Mouse (Mus musculus) hindbrain, embryonic 15.5 days (tissue): ENCODE measurements around the gene Llgl2. TPM values are rescaled to one million over a fixed set of nuclear protein-coding genes. Genes with fewer than 3 reads are reported as not detected.

Experiments
- ATAC-seq: fragments of 200-750 bp; cut with Nextera tagmentation; 2 replicates; pipeline ENCODE4 v1.8.0; 2017; ENCODE audit warnings: low read depth, moderate number of reproducible peaks, moderate TSS enrichment; ENCODE audit not compliant: low FRiP score
- H3K27ac ChIP-seq: fragments of 300-500 bp; sonication (generic); replicated peaks from 2 replicates; pipeline ENCODE4 v1.5.1; 2015; ENCODE audit warnings: mild to moderate bottlenecking, inconsistent platforms
- H3K27me3 ChIP-seq: fragments of 300-500 bp; sonication (generic); 2 replicates; pipeline ENCODE4 v1.6.1; 2015; ENCODE audit warnings: control low read depth, inconsistent platforms
- H3K36me3 ChIP-seq: fragments of 300-500 bp; sonication (generic); 2 replicates; pipeline ENCODE4 v1.6.1; 2015; ENCODE audit warnings: control low read depth, inconsistent platforms
- H3K4me1 ChIP-seq: fragments of 300-500 bp; sonication (generic); replicated peaks from 2 replicates; pipeline ENCODE4 v1.6.1; 2015; ENCODE audit warnings: control low read depth, inconsistent platforms
- H3K4me2 ChIP-seq: fragments of 300-500 bp; sonication (generic); 2 replicates; pipeline ENCODE4 v1.6.1; 2015; ENCODE audit warnings: moderate library complexity, mild to moderate bottlenecking, inconsistent platforms
- H3K4me3 ChIP-seq: fragments of 300-500 bp; sonication (generic); 2 replicates; pipeline ENCODE4 v1.5.1; 2015; ENCODE audit warnings: mild to moderate bottlenecking, inconsistent platforms
- H3K9ac ChIP-seq: fragments of 300-500 bp; sonication (generic); 2 replicates; pipeline ENCODE4 v1.6.1; 2015; ENCODE audit warnings: inconsistent platforms
- H3K9me3 ChIP-seq: fragments of 300-500 bp; sonication (generic); 2 replicates; pipeline ENCODE4 v1.6.1; 2016; ENCODE audit warnings: control low read depth, inconsistent platforms
- WGBS: fragments of 180-500 bp; shearing (Covaris S2); methylation state at CpG from one replicate; pipeline ENCODE4 v1.1.7; 2015; 5-methylcytosine and 5-hydroxymethylcytosine counted together
- polyA plus RNA-seq: library from polyadenylated mRNA; unstranded; fragments of >200 nt; fragmentation: Nextera tagmentation; extraction: Ambion mirVana; gene quantifications from 2 replicates; pipeline ENCODE4 v1.2.1, GENCODE M21; 2015

The Llgl2 gene
- polyA plus RNA-seq, 1 experiment from 2014 or later: 1.3 TPM

DNA sequence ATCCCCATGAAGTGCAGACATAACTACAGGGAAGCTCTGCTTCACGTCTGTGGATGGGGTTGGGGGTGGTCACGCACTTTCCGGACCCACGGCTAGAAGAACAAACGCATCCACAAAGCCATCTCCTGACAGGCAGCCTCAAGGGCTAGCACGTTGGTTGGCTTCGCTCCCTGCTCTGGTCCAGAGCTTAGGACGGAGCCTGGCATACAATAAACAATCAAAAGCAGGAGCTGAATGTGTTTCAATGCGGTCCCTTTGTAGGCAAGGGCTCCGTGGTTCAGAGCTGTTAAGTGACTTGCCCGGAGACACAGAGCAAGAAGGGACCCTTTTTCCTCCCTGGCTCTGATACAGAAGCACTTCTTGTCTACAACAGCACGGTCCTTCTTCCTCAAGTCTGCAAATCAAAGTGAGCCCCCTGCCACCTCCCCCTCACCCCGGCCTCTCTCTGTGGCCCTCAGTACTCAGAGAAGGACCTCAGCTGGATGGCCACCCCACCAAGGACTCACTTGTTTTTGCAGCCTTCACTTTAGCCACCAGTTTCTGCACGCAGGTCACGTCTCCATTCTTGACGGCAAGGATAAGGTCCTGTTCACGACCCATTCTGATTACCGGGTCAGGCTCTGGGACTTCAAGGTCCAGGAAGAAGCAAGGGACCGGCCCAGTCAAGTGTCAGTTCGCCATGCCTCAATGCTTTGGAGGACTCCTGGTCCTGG lies 12.3 kb upstream of the Llgl2 start:
- no peaks in the 10 kb centered on the region for H3K9me3 ChIP-seq
- WGBS: 75% methylated on average over 20 of the region's 20 CpGs
- no peaks in the 10 kb centered on the region for H3K27me3 ChIP-seq
- peaks cover 80% of the 10 kb centered on the region for H3K4me1 ChIP-seq
- H3K27ac ChIP-seq: peak overlapping the region; percentile 61
- peak overlapping the region; percentile 4; the same call in 1 of the 2 replicates for H3K9ac ChIP-seq
- peak overlapping the region; percentile 59 for H3K4me3 ChIP-seq
- H3K36me3 ChIP-seq: no peaks in the 10 kb centered on the region
- no peak for ATAC-seq
- H3K4me2 ChIP-seq: peak overlapping the region; percentile 85

DNA sequence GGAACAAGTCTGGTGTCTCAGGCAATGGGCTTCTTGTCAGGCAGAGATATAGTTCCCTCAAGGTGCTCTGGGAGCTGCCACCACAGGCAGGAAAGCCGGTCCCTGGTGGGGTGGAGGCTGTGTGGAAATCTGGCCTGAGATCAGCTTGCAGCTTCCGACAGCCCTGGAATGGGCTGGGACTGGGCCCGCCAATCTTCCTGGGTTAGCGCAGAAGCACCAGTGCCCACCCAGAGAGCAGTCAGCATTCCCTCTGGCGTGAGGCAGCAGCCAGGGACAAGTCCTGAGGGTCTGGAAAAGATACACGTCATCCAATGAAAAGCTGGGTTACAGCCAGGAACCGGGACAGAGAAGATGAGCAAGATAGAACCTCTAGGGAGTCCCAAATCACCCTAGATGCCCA lies 11.8 kb upstream of the Llgl2 start:
- Histone ChIP-seq H3K9me3 (no peaks in the 10 kb centered on the region), H3K4me2 (peak overlapping the region; percentile 85), H3K27me3 (no peaks in the 10 kb centered on the region), H3K27ac (peak overlapping the region; percentile 61), H3K36me3 (peaks cover 3% of the 10 kb centered on the region; the same call in 1 of the 2 replicates), H3K9ac (peak overlapping the region; percentile 4; the same call in 1 of the 2 replicates), H3K4me3 (peak overlapping the region; percentile 59), H3K4me1 (peaks cover 81% of the 10 kb centered on the region)
- WGBS: 33% methylated on average over 7 of the region's 7 CpGs
- ATAC-seq: no peak

DNA sequence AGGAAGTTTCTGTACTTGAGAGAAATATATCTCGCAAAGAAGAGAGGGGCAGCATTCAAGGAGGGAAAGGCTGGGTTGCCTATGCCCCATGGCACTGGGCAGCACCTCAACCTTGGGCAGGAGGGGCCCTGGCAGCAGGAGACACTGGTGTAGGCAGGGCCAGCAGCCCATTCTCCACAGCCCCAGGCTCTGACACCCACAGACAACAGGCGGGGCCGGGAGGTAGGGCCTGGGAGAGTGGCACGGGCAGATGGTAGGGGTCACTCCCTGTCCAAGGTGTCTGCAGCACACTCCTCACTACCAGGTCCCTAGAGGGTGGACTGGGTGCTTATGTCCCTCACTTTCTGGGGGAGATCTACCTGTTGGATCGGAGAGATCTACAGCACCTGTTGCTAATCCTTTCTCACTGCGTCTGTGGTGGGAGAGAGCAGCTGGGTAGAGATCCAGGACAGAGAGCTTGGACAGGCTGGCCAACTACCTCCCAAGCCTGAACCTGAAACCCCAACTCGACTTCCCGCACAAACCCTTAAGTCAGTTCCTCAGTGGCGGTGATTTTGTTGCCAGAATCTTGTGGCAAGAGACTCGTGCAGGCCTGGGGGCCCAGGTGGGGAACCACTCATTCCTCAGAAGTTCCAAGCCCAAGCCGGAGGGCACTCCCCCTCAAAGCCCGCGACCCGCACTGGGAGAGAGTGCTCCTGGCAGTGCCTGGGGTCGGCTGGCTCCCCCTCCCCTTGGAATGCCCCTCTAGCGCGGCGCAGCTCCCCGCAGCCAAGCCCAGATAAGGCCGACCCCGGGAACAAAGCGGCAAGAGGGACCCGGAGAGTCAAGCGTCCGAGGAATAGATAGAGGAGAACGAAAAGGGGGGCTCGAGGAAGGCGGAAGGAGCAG lies 11.1 kb upstream of the Llgl2 start:
- WGBS: 2% methylated on average over 27 of the region's 28 CpGs
- peak overlapping the region; percentile 85 for H3K4me2 ChIP-seq
- peak; percentile 4 for ATAC-seq
- H3K27me3 ChIP-seq: no peaks in the 10 kb centered on the region
- H3K4me3 ChIP-seq: peak overlapping the region; percentile 59
- H3K36me3 ChIP-seq: peaks cover 4% of the 10 kb centered on the region; the same call in 1 of the 2 replicates
- peak overlapping the region; percentile 54 for H3K9ac ChIP-seq
- H3K9me3 ChIP-seq: no peaks in the 10 kb centered on the region
- peaks cover 75% of the 10 kb centered on the region for H3K4me1 ChIP-seq
- peak overlapping the region; percentile 61 for H3K27ac ChIP-seq

DNA sequence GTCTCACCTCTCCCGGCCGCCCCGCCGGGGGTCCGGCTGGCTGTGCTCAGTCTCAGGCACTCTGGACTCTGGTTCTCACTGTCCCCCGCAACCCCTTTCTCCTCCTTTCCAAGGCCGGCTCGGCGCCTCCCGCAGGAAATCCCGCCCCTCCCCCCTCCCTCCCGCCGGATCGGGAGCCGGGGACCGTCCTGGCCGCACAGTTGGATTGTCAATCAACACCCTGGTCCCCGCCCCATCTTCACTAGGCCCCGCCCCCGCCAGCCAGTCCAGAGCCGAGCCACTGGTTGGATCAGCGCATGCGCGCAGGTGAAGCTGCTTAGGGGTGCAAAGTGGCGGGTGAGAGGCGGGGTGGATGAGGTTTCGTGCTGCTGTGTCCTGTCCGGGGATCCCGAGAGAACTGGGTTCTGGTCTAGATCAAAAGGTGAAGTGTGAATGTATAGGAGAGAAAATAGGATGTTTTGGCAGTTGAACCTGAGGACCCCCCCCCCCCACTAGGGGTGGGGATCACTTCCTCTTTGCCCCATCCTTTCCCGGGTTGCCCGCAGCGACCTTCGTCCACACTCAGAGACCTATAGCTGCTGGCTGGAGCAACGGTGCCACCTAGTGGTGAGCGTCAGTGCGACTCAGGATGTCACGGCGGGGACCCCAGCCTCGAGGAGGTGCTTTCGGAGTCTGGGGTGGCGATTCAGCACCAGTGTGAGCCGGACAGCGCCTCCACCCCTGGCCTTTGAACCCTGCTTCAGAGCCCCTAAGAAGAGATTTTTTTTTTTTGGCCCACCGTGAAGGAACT lies 10.1 kb upstream of the Llgl2 start, which contains the start of gene Caskin2:
TSS of gene Caskin2 (minus strand) at position 133 of the 790 bp plus-strand sequence.
- Histone ChIP-seq H3K4me3 (peak within 1 kb of the TSS; percentile 59), H3K4me1 (peaks cover 65% of the 10 kb centered on the region), H3K27ac (peak within 1 kb of the TSS; percentile 61), H3K36me3 (peaks cover 9% of the 10 kb centered on the region), H3K4me2 (peak within 1 kb of the TSS; percentile 85), H3K9ac (peak within 1 kb of the TSS; percentile 57), H3K27me3 (no peaks in the 10 kb centered on the region), H3K9me3 (no peaks in the 10 kb centered on the region)
- ATAC-seq: peak; percentile 88
- 0% methylated on average over 39 of the region's 44 CpGs for WGBS

DNA sequence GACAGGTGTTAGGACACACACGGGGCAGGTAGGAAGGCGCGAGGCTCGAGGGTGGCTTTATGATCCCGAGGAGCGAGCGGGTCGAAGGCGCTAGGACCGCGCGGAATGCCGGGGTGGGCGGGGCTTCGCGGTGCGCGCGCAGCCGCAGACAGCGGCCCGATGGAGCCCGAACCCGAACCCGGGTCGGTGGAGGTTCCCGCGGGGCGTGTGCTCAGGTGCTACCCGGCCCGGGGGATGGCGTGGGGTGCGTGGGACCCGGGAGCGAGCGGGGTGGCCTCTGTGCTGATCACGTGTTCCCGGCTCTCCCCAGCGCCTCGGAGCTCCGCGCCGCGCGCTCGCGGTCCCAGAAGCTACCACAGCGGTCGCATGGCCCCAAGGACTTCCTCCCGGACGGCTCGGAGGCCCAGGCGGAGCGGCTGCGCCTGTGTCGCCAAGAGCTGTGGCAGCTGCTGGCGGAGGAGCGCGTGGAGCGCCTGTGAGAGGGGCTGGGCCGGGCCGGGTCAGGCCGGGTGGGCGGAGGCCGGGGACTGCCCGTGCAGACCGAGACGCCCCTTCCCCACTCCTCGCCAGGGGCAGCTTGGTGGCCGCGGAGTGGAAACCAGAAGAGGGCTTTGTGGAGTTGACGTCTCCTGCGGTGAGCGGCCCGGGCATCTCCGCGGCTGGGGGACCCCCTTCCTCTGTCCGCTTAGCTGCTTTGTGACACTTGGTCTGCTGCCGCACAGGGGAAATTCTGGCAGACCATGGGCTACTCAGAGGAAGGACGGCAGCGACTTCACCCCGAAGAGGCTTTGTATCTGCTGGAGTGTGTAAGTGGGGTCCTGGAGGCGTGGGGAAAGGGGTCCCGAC lies 9.0 kb upstream of the Llgl2 start, which contains the start of gene Tsen54:
TSS of gene Tsen54 (plus strand) at position 120 of the 846 bp plus-strand sequence.
- H3K4me2 ChIP-seq: peak within 1 kb of the TSS; percentile 85
- H3K9me3 ChIP-seq: no peaks in the 10 kb centered on the region
- H3K27me3 ChIP-seq: no peaks in the 10 kb centered on the region
- peak within 1 kb of the TSS; percentile 57 for H3K9ac ChIP-seq
- H3K4me1 ChIP-seq: peaks cover 54% of the 10 kb centered on the region
- H3K4me3 ChIP-seq: peak within 1 kb of the TSS; percentile 59
- under 1% methylated on average over 75 of the region's 84 CpGs for WGBS
- H3K27ac ChIP-seq: peak within 1 kb of the TSS; percentile 61
- peak; percentile 48 for ATAC-seq
- peaks cover 14% of the 10 kb centered on the region for H3K36me3 ChIP-seq

GRCm38 (mm10) chr11:115817331-115817730 lies 6.5 kb upstream of the Llgl2 start:
- no peak overlapping the region for H3K9ac ChIP-seq
- no peak overlapping the region for H3K27ac ChIP-seq
- ATAC-seq: no peak
- H3K9me3 ChIP-seq: no peaks in the 10 kb centered on the region
- H3K4me1 ChIP-seq: peaks cover 32% of the 10 kb centered on the region
- no peak overlapping the region for H3K4me3 ChIP-seq
- no peak overlapping the region for H3K4me2 ChIP-seq
- 83% methylated on average over 5 of the region's 5 CpGs for WGBS
- peaks cover 2% of the 10 kb centered on the region; the same call in 1 of the 2 replicates for H3K27me3 ChIP-seq
- H3K36me3 ChIP-seq: peaks cover 34% of the 10 kb centered on the region

- Histone ChIP-seq H3K9me3 (no peaks in the 10 kb centered on the region), H3K4me3 (no peak overlapping the region), H3K27ac (no peak overlapping the region), H3K36me3 (peaks cover 38% of the 10 kb centered on the region), H3K9ac (no peak overlapping the region), H3K4me1 (peaks cover 27% of the 10 kb centered on the region), H3K4me2 (no peak overlapping the region), H3K27me3 (peaks cover 28% of the 10 kb centered on the region)
- WGBS: 92% methylated on average over 16 of the region's 16 CpGs
- no peak for ATAC-seq
Measured at GRCm38 (mm10) chr11:115819915-115820623, 3.8 kb upstream of the Llgl2 start.

GRCm38 (mm10) chr11:115821001-115821400 lies 2.8 kb upstream of the Llgl2 start:
- ATAC-seq: 0 out of 2 replicates have a peak, but pooled peaks have one; percentile 9
- H3K27me3 ChIP-seq: peaks cover 37% of the 10 kb centered on the region
- no peak overlapping the region for H3K27ac ChIP-seq
- no peaks in the 10 kb centered on the region for H3K9me3 ChIP-seq
- WGBS: 86% methylated on average over 4 of the region's 4 CpGs
- H3K36me3 ChIP-seq: peaks cover 38% of the 10 kb centered on the region
- no peak overlapping the region for H3K4me3 ChIP-seq
- H3K4me2 ChIP-seq: no peak overlapping the region
- H3K9ac ChIP-seq: no peak overlapping the region
- H3K4me1 ChIP-seq: peaks cover 18% of the 10 kb centered on the region

- no peak overlapping the region for H3K9ac ChIP-seq
- H3K4me1 ChIP-seq: peaks cover 12% of the 10 kb centered on the region
- 0 out of 2 replicates have a peak overlapping the region, but pooled peaks have one; percentile 55 for H3K4me3 ChIP-seq
- H3K36me3 ChIP-seq: peaks cover 24% of the 10 kb centered on the region
- ATAC-seq: no peak
- 17% methylated on average over 11 of the region's 11 CpGs for WGBS
- no peaks in the 10 kb centered on the region for H3K9me3 ChIP-seq
- H3K27ac ChIP-seq: no peak overlapping the region
- peak overlapping the region; percentile 95 for H3K4me2 ChIP-seq
- H3K27me3 ChIP-seq: peaks cover 49% of the 10 kb centered on the region
Measured at GRCm38 (mm10) chr11:115824813-115825212, 964 bp downstream of the Llgl2 start.

DNA sequence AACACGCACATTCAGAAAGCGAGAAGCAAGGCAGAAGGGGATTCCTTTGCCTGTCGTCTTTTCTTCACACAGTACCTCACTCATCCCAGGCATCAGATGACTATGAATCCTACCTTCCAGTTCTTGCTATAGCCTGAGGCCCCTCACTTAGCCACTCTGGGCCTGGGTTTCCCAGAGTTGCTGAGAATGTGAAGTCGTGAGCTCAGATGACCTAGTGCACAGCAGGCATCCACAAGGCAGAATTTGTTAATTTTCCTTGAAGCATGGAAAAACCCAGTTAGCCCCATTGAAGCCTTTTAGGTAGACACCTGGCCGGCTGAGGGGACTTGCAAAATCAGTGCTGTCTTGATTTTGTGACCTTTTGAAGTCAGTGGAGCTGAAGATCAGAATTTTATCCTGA lies 2.6 kb downstream of the Llgl2 start:
- no peak for ATAC-seq
- Histone ChIP-seq H3K27ac (no peak overlapping the region), H3K4me1 (peaks cover 12% of the 10 kb centered on the region), H3K9ac (no peak overlapping the region), H3K4me3 (no peak overlapping the region), H3K9me3 (no peaks in the 10 kb centered on the region), H3K27me3 (peaks cover 64% of the 10 kb centered on the region), H3K4me2 (no peak overlapping the region), H3K36me3 (peaks cover 12% of the 10 kb centered on the region; the same call in 1 of the 2 replicates)
- 45% methylated on average over 5 of the region's 5 CpGs for WGBS
